Mouse (Mus musculus) spleen, adult 2 months (tissue): ENCODE measurements at regions not wholly inside any gene's neighbourhood (a gene's known extent, or its start where the extent isn't known, plus 50 kb on each side); places are given as distances from the start of the nearest gene placed in this dataset.
"Not testable (repeated sequence)": the region's sequence is repeated elsewhere in the genome, so short reads cannot be mapped to it uniquely, and the experiment has no call there.

Experiments used
- DNase-seq, 2 experiments: peaks; one replicate each; pipeline versions ENCODE4 v3.0.0 to v3.0.0-alpha.2; 2012 to 2021; ENCODE audit warnings: low spot score in 2 of 2, low read depth in 1 of 2
- H3K27ac ChIP-seq: fragments of 200-500 bp; 2 replicates; pipeline ENCODE4 v1.5.1; 2012; ENCODE audit warnings: low read length, inconsistent platforms; ENCODE audit not compliant: insufficient read depth
- H3K27me3 ChIP-seq: fragments of 200-500 bp; 2 replicates; pipeline ENCODE4 v1.6.1; 2012; ENCODE audit warnings: mild to moderate bottlenecking, moderate library complexity, low read length, inconsistent platforms; ENCODE audit not compliant: control insufficient read depth, insufficient read depth
- H3K36me3 ChIP-seq: fragments of 200-500 bp; 2 replicates; pipeline ENCODE4 v1.6.1; 2012; ENCODE audit warnings: mild to moderate bottlenecking, low read length, inconsistent platforms; ENCODE audit not compliant: control insufficient read depth, insufficient read depth
- H3K4me1 ChIP-seq: fragments of 200-500 bp; 2 replicates; pipeline ENCODE4 v1.6.1; 2011; ENCODE audit warnings: inconsistent platforms; ENCODE audit not compliant: control insufficient read depth, insufficient read depth, insufficient read length
- H3K4me3 ChIP-seq: fragments of 200-500 bp; 2 replicates; pipeline ENCODE4 v1.5.1; 2011; ENCODE audit warnings: mild to moderate bottlenecking, inconsistent platforms; ENCODE audit not compliant: insufficient read depth, insufficient read length; ENCODE audit errors: extremely low read depth
- CTCF ChIP-seq: fragments of 200-500 bp; IDR thresholded peaks from 2 replicates; pipeline ENCODE4 v1.5.1; 2011; ENCODE audit warnings: mild to moderate bottlenecking, inconsistent platforms; ENCODE audit not compliant: insufficient read depth, insufficient read length, insufficient replicate concordance; ENCODE audit errors: extremely low read depth
- POLR2A ChIP-seq: fragments of 200-500 bp; IDR thresholded peaks from 2 replicates; pipeline ENCODE4 v1.6.1; 2011; ENCODE audit warnings: low read depth, low read length, inconsistent platforms
- WGBS: fragments of 180-500 bp; shearing (Covaris S2); methylation state at CpG from one replicate; pipeline ENCODE4 v1.1.7; 2018; 5-methylcytosine and 5-hydroxymethylcytosine counted together

GRCm38 (mm10) chr10:117453406-117454170, 73.8 kb upstream of the Cpsf6 start:
- no peaks in the 10 kb centered on the region for H3K27me3 ChIP-seq
- H3K4me3 ChIP-seq = no peak overlapping the region
- H3K36me3 ChIP-seq = no peaks in the 10 kb centered on the region
- no peak overlapping the region for H3K27ac ChIP-seq
- DNase-seq = no peak
- H3K4me1 ChIP-seq = peaks cover 13% of the 10 kb centered on the region; the same call in 1 of the 2 replicates
- WGBS = 76% methylated on average over 7 of the region's 7 CpGs
- TF ChIP-seq POLR2A (no peak), CTCF (no peak)

DNA sequence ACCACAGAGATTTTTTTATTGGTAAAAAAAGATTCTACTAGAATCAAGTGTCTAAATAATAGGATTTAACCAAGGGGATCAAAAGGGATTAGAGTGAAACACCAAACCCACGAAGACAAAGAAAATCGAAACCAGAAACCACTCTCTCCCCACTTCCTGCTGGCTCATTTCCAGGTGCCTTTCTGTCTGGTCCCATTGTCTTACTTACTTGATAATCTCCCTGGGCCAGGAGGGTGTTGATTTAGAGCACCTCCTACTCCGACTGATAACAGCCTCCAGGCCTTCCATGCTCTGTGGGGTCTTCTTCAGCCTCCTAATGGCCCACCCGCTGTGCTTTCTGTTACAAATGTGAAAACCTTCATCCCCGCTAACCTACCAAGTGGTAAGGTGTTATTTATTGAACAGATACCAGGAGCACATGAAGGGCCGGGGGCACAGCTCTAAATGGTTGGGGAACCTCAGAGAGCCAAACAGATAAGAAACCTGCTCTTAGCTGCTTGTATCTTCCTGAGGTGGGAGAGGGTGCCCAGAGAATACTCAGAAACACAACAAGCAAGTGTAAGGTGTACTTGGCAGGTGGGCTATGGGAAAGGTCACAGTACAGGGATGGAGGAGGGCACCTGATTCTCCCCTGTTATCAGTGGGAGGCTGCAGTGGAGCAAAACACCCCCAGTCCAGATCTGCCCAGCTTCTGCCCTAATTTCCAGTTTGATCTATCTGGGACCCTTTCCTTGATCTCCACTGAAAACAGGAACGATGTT, 72.6 kb upstream of the Cpsf6 start:
- peak; percentile 50 to 51 for DNase-seq
- WGBS = 35% methylated on average over 7 of the region's 7 CpGs
- no peaks in the 10 kb centered on the region for H3K36me3 ChIP-seq
- TF ChIP-seq CTCF = no peak
- no peak for TF ChIP-seq POLR2A
- no peak overlapping the region for H3K4me3 ChIP-seq
- peaks cover 13% of the 10 kb centered on the region; the same call in 1 of the 2 replicates for H3K4me1 ChIP-seq
- H3K27me3 ChIP-seq = no peaks in the 10 kb centered on the region
- H3K27ac ChIP-seq = no peak overlapping the region

- no peak for DNase-seq
- Histone ChIP-seq H3K27me3 (no peaks in the 10 kb centered on the region), H3K4me3 (no peak overlapping the region), H3K36me3 (no peaks in the 10 kb centered on the region), H3K4me1 (peaks cover 13% of the 10 kb centered on the region; the same call in 1 of the 2 replicates), H3K27ac (no peak overlapping the region)
- WGBS = 89% methylated on average over 9 of the region's 9 CpGs
- TF ChIP-seq POLR2A (no peak), CTCF (no peak)
Measured at GRCm38 (mm10) chr10:117451396-117452185, 71.8 kb upstream of the Cpsf6 start.

- Histone ChIP-seq H3K4me1 (peaks cover 14% of the 10 kb centered on the region; the same call in 1 of the 2 replicates), H3K27me3 (no peaks in the 10 kb centered on the region), H3K4me3 (no peak overlapping the region), H3K36me3 (no peaks in the 10 kb centered on the region), H3K27ac (no peak overlapping the region)
- TF ChIP-seq POLR2A (no peak), CTCF (no peak)
- no peak for DNase-seq
- WGBS = 97% methylated on average over 4 of the region's 4 CpGs
Measured at GRCm38 (mm10) chr10:117450631-117451030, 70.8 kb upstream of the Cpsf6 start.

GRCm38 (mm10) chr10:117450240-117450569, 70.4 kb upstream of the Cpsf6 start:
- TF ChIP-seq POLR2A (no peak), CTCF (no peak)
- Histone ChIP-seq H3K4me1 (peaks cover 16% of the 10 kb centered on the region; the same call in 1 of the 2 replicates), H3K27me3 (no peaks in the 10 kb centered on the region), H3K4me3 (no peak overlapping the region), H3K27ac (no peak overlapping the region), H3K36me3 (no peaks in the 10 kb centered on the region)
- WGBS = 93% methylated on average over 1 of the region's 1 CpGs
- no peak for DNase-seq

- peak in 1 of 2 experiments; percentile 46 for DNase-seq
- H3K27me3 ChIP-seq = no peaks in the 10 kb centered on the region
- WGBS = 50% methylated on average over 3 of the region's 3 CpGs
- H3K27ac ChIP-seq = no peak overlapping the region
- no peaks in the 10 kb centered on the region for H3K36me3 ChIP-seq
- no peak for TF ChIP-seq CTCF
- no peak for TF ChIP-seq POLR2A
- H3K4me1 ChIP-seq = peaks cover 16% of the 10 kb centered on the region; the same call in 1 of the 2 replicates
- H3K4me3 ChIP-seq = no peak overlapping the region
Measured at GRCm38 (mm10) chr10:117449416-117450239, 69.8 kb upstream of the Cpsf6 start.

GRCm38 (mm10) chr10:117448783-117449182, 69.0 kb upstream of the Cpsf6 start:
- peaks cover 16% of the 10 kb centered on the region; the same call in 1 of the 2 replicates for H3K4me1 ChIP-seq
- not testable (repeated sequence) for H3K4me3 ChIP-seq, H3K36me3 ChIP-seq, H3K27ac ChIP-seq, H3K27me3 ChIP-seq, DNase-seq
- 96% methylated on average over 3 of the region's 3 CpGs for WGBS
